Mouse (Mus musculus) heart, embryonic 10.5 days (tissue): ENCODE results near the gene Zbtb46. TPM values are rescaled to one million over a fixed set of nuclear protein-coding genes. Genes with fewer than 3 reads are reported as not detected.
"Not testable (repeated sequence)": the region's sequence is repeated elsewhere in the genome, so short reads cannot be mapped to it uniquely, and the experiment has no call there.

Experiments
- DNase-seq: peaks from one replicate; pipeline ENCODE4 v3.0.0-alpha.2; 2017; ENCODE audit warnings: low spot score
- H3K27ac ChIP-seq: fragments of 300-500 bp; sonication (generic); 2 replicates; pipeline ENCODE4 v1.5.1; 2016; ENCODE audit warnings: mild to moderate bottlenecking
- H3K27me3 ChIP-seq: fragments of 300-500 bp; sonication (generic); 2 replicates; pipeline ENCODE4 v1.6.1; 2016; ENCODE audit warnings: mild to moderate bottlenecking; ENCODE audit not compliant: poor library complexity, insufficient read depth, severe bottlenecking
- H3K36me3 ChIP-seq: fragments of 300-500 bp; sonication (generic); 2 replicates; pipeline ENCODE4 v1.6.1; 2016; ENCODE audit warnings: mild to moderate bottlenecking, moderate library complexity
- H3K4me1 ChIP-seq: fragments of 300-500 bp; sonication (generic); 2 replicates; pipeline ENCODE4 v1.6.1; 2016; ENCODE audit warnings: mild to moderate bottlenecking
- H3K4me3 ChIP-seq: fragments of 300-500 bp; sonication (generic); 2 replicates; pipeline ENCODE4 v1.5.1; 2016; ENCODE audit warnings: mild to moderate bottlenecking, moderate library complexity
- H3K9me3 ChIP-seq: fragments of 300-500 bp; sonication (generic); 2 replicates; pipeline ENCODE4 v1.6.1; 2016; ENCODE audit warnings: mild to moderate bottlenecking, moderate library complexity
- WGBS: fragments of 180-500 bp; shearing (Covaris S2); methylation state at CpG from one replicate; pipeline ENCODE4 v1.1.7; 2016; 5-methylcytosine and 5-hydroxymethylcytosine counted together
- polyA plus RNA-seq: library from polyadenylated mRNA; unstranded; fragments of >200 nt; fragmentation: Nextera tagmentation; extraction: Ambion mirVana; gene quantifications from 2 replicates; pipeline ENCODE4 v1.2.1, GENCODE M21; 2016

The Zbtb46 gene
- 16.5 and 18.5 TPM in 2 replicates for polyA plus RNA-seq

GRCm38 (mm10) chr2:181459153-181459672 is at the start of gene Zbtb46:
Zbtb46 (minus strand) TSS chr2:181459426.
- Histone ChIP-seq H3K36me3 (no peaks in the 10 kb centered on the region), H3K4me3 (peak within 1 kb of the TSS; percentile 95), H3K27me3 (no peaks in the 10 kb centered on the region), H3K9me3 (no peaks in the 10 kb centered on the region), H3K27ac (peak within 1 kb of the TSS; percentile 94), H3K4me1 (peaks cover 43% of the 10 kb centered on the region)
- 3% methylated on average over 66 of the region's 83 CpGs for WGBS
- peak; percentile 93 for DNase-seq

- 74% methylated on average over 4 of the region's 4 CpGs for WGBS
- Histone ChIP-seq H3K9me3 (no peaks in the 10 kb centered on the region), H3K27ac (no peak overlapping the region), H3K4me1 (peaks cover 18% of the 10 kb centered on the region), H3K36me3 (peaks cover 42% of the 10 kb centered on the region), H3K27me3 (no peaks in the 10 kb centered on the region), H3K4me3 (no peak overlapping the region)
- DNase-seq = no peak
Observed at GRCm38 (mm10) chr2:181498644-181499043, 39.4 kb upstream of the Zbtb46 start.

- Histone ChIP-seq H3K4me1 (peaks cover 22% of the 10 kb centered on the region), H3K27ac (peak overlapping the region; percentile 93), H3K4me3 (peak overlapping the region; percentile 94), H3K9me3 (no peaks in the 10 kb centered on the region), H3K36me3 (peaks cover 31% of the 10 kb centered on the region), H3K27me3 (no peaks in the 10 kb centered on the region)
- peak; percentile 92 for DNase-seq
- WGBS = 0% methylated on average over 12 of the region's 12 CpGs
Observed at GRCm38 (mm10) chr2:181497548-181497875, 38.3 kb upstream of the Zbtb46 start.

GRCm38 (mm10) chr2:181496831-181497547 is 37.8 kb upstream of the Zbtb46 start, which contains the start of gene Tpd52l2:
Tpd52l2 (plus strand) TSS chr2:181497142.
- peak; percentile 98 for DNase-seq
- H3K4me3 ChIP-seq = peak within 1 kb of the TSS; percentile 94
- no peaks in the 10 kb centered on the region for H3K9me3 ChIP-seq
- peaks cover 26% of the 10 kb centered on the region for H3K36me3 ChIP-seq
- under 1% methylated on average over 46 of the region's 46 CpGs for WGBS
- peak within 1 kb of the TSS; percentile 93 for H3K27ac ChIP-seq
- no peaks in the 10 kb centered on the region for H3K27me3 ChIP-seq
- H3K4me1 ChIP-seq = peaks cover 22% of the 10 kb centered on the region

GRCm38 (mm10) chr2:181496281-181496680 is 37.1 kb upstream of the Zbtb46 start:
- H3K27ac ChIP-seq = peak overlapping the region; percentile 93
- peak overlapping the region; percentile 94 for H3K4me3 ChIP-seq
- no peaks in the 10 kb centered on the region for H3K27me3 ChIP-seq
- peaks cover 18% of the 10 kb centered on the region for H3K36me3 ChIP-seq
- peaks cover 22% of the 10 kb centered on the region for H3K4me1 ChIP-seq
- H3K9me3 ChIP-seq = no peaks in the 10 kb centered on the region
- WGBS = 13% methylated on average over 8 of the region's 8 CpGs
- peak; percentile 90 for DNase-seq

GRCm38 (mm10) chr2:181495845-181496244 is 36.6 kb upstream of the Zbtb46 start:
- 59% methylated on average over 8 of the region's 8 CpGs for WGBS
- not testable (repeated sequence) for H3K27me3 ChIP-seq, H3K27ac ChIP-seq, H3K9me3 ChIP-seq, DNase-seq, H3K4me3 ChIP-seq
- peaks cover 22% of the 10 kb centered on the region for H3K4me1 ChIP-seq
- H3K36me3 ChIP-seq = peaks cover 14% of the 10 kb centered on the region

- H3K4me3 ChIP-seq = no peak overlapping the region
- no peak overlapping the region for H3K27ac ChIP-seq
- H3K4me1 ChIP-seq = peaks cover 22% of the 10 kb centered on the region
- WGBS = 77% methylated on average over 26 of the region's 26 CpGs
- H3K36me3 ChIP-seq = peaks cover 3% of the 10 kb centered on the region
- no peaks in the 10 kb centered on the region for H3K9me3 ChIP-seq
- no peak for DNase-seq
- H3K27me3 ChIP-seq = no peaks in the 10 kb centered on the region
Observed at GRCm38 (mm10) chr2:181494266-181494945, 35.2 kb upstream of the Zbtb46 start.

- 82% methylated on average over 31 of the region's 31 CpGs for WGBS
- DNase-seq = no peak
- Histone ChIP-seq H3K36me3 (no peaks in the 10 kb centered on the region), H3K27me3 (no peaks in the 10 kb centered on the region), H3K4me1 (peaks cover 19% of the 10 kb centered on the region), H3K27ac (no peak within 1 kb of the TSS), H3K9me3 (no peaks in the 10 kb centered on the region), H3K4me3 (no peak within 1 kb of the TSS)
Observed at GRCm38 (mm10) chr2:181493156-181493927, 34.1 kb upstream of the Zbtb46 start, which contains the start of gene Abhd16b. Abhd16b (plus strand) TSS chr2:181493206.

GRCm38 (mm10) chr2:181492206-181492605 is 33.0 kb upstream of the Zbtb46 start:
- Histone ChIP-seq H3K4me3 (no peak overlapping the region), H3K27me3 (no peaks in the 10 kb centered on the region), H3K9me3 (no peaks in the 10 kb centered on the region), H3K4me1 (peaks cover 21% of the 10 kb centered on the region), H3K36me3 (no peaks in the 10 kb centered on the region), H3K27ac (no peak overlapping the region)
- 45% methylated on average over 3 of the region's 3 CpGs for WGBS
- no peak for DNase-seq

GRCm38 (mm10) chr2:181491432-181492205 is 32.4 kb upstream of the Zbtb46 start:
- Histone ChIP-seq H3K36me3 (no peaks in the 10 kb centered on the region), H3K4me3 (no peak overlapping the region), H3K9me3 (no peaks in the 10 kb centered on the region), H3K27ac (no peak overlapping the region), H3K27me3 (no peaks in the 10 kb centered on the region), H3K4me1 (peaks cover 26% of the 10 kb centered on the region)
- WGBS = 29% methylated on average over 7 of the region's 7 CpGs
- no peak for DNase-seq

GRCm38 (mm10) chr2:181487338-181488277 is 28.4 kb upstream of the Zbtb46 start:
- H3K27ac ChIP-seq = peak overlapping the region; percentile 77
- 23% methylated on average over 5 of the region's 5 CpGs for WGBS

More at GRCm38 (mm10) chr2:181487338-181488277, 28.4 kb upstream of the Zbtb46 start:
- H3K27me3 ChIP-seq = no peaks in the 10 kb centered on the region
- peaks cover 39% of the 10 kb centered on the region for H3K4me1 ChIP-seq
- no peaks in the 10 kb centered on the region for H3K9me3 ChIP-seq
- no peak for DNase-seq
- peak overlapping the region; percentile 8; the same call in 1 of the 2 replicates for H3K4me3 ChIP-seq
- H3K36me3 ChIP-seq = no peaks in the 10 kb centered on the region
